Mouse (Mus musculus) forebrain, embryonic 16.5 days (tissue): ENCODE results near the gene Clasp1. TPM values are rescaled to one million over a fixed set of nuclear protein-coding genes. Genes with fewer than 3 reads are reported as not detected.
"Not testable (repeated sequence)": the region's sequence is repeated elsewhere in the genome, so short reads cannot be mapped to it uniquely, and the experiment has no call there.

Experiments used
- ATAC-seq: fragments of 200-750 bp; cut with Nextera tagmentation; 2 replicates; pipeline ENCODE4 v1.8.0; 2017; ENCODE audit warnings: mild to moderate bottlenecking, moderate library complexity
- H3K27ac ChIP-seq: fragments of 300-500 bp; sonication (generic); 2 replicates; pipeline ENCODE4 v1.5.1; 2014; ENCODE audit warnings: low read length, control low read depth
- H3K27me3 ChIP-seq: fragments of 300-500 bp; sonication (generic); replicated peaks from 2 replicates; pipeline ENCODE4 v1.6.1; 2014; ENCODE audit warnings: low read length; ENCODE audit not compliant: control insufficient read depth, insufficient read depth
- H3K36me3 ChIP-seq: fragments of 300-500 bp; sonication (generic); 2 replicates; pipeline ENCODE4 v1.6.1; 2014; ENCODE audit not compliant: control insufficient read depth, insufficient read depth
- H3K4me1 ChIP-seq: fragments of 300-500 bp; sonication (generic); replicated peaks from 2 replicates; pipeline ENCODE4 v1.6.1; 2014; ENCODE audit warnings: low read length; ENCODE audit not compliant: control insufficient read depth, insufficient read depth
- H3K4me2 ChIP-seq: fragments of 300-500 bp; sonication (generic); 2 replicates; pipeline ENCODE4 v1.6.1; 2014; ENCODE audit warnings: mild to moderate bottlenecking, low read length, control low read depth
- H3K4me3 ChIP-seq: fragments of 300-500 bp; sonication (generic); replicated peaks from 2 replicates; pipeline ENCODE4 v1.5.1; 2014; ENCODE audit warnings: mild to moderate bottlenecking, low read length, control low read depth
- H3K9ac ChIP-seq: fragments of 300-500 bp; sonication (generic); replicated peaks from 2 replicates; pipeline ENCODE4 v1.6.1; 2014; ENCODE audit warnings: low read depth, low read length, control low read depth
- H3K9me3 ChIP-seq: fragments of 300-500 bp; sonication (generic); 2 replicates; pipeline ENCODE4 v1.6.1; 2016; ENCODE audit warnings: low read length; ENCODE audit not compliant: control insufficient read depth
- WGBS: fragments of 180-500 bp; shearing (Covaris S2); extraction: QIAGEN DNeasy Blood & Tissue Kit; methylation state at CpG from one replicate; pipeline ENCODE4 v1.1.7; 2014; 5-methylcytosine and 5-hydroxymethylcytosine counted together
- polyA plus RNA-seq: library from polyadenylated mRNA; unstranded; fragments of >200 nt; fragmentation: Nextera tagmentation; extraction: Ambion mirVana; gene quantifications from 2 replicates; pipeline ENCODE4 v1.2.1, GENCODE M21; 2015

The Clasp1 gene
- polyA plus RNA-seq, 1 experiment from 2014 or later, result 154 TPM

GRCm38 (mm10) chr1:118597475-118598213 is 208.8 kb downstream of the Clasp1 start:
- no peak for ATAC-seq
- Histone ChIP-seq H3K9ac (no peak overlapping the region), H3K9me3 (no peaks in the 10 kb centered on the region), H3K27ac (no peak overlapping the region), H3K36me3 (peaks cover 42% of the 10 kb centered on the region), H3K4me3 (no peak overlapping the region), H3K4me2 (no peak overlapping the region), H3K4me1 (no peaks in the 10 kb centered on the region), H3K27me3 (no peaks in the 10 kb centered on the region)
- 88% methylated on average over 2 of the region's 2 CpGs for whole genome bisulfite sequencing

GRCm38 (mm10) chr1:118598339-118598738 is 209.5 kb downstream of the Clasp1 start:
- no peaks in the 10 kb centered on the region for H3K27me3 ChIP-seq
- no peak for ATAC-seq
- peaks cover 46% of the 10 kb centered on the region for H3K36me3 ChIP-seq
- H3K9me3 ChIP-seq, result no peaks in the 10 kb centered on the region
- no peak overlapping the region for H3K27ac ChIP-seq
- no peak overlapping the region for H3K4me3 ChIP-seq
- 71% methylated on average over 3 of the region's 3 CpGs for WGBS
- H3K4me2 ChIP-seq, result no peak overlapping the region
- H3K4me1 ChIP-seq, result no peaks in the 10 kb centered on the region
- H3K9ac ChIP-seq, result no peak overlapping the region

- ATAC-seq, result 0 out of 2 replicates have a peak, but pooled peaks have one; percentile 19
- H3K4me3 ChIP-seq, result no peak overlapping the region
- no peaks in the 10 kb centered on the region for H3K27me3 ChIP-seq
- WGBS, result 91% methylated on average over 3 of the region's 3 CpGs
- no peak overlapping the region for H3K4me2 ChIP-seq
- no peaks in the 10 kb centered on the region for H3K9me3 ChIP-seq
- no peaks in the 10 kb centered on the region for H3K4me1 ChIP-seq
- H3K27ac ChIP-seq, result no peak overlapping the region
- peaks cover 2% of the 10 kb centered on the region; the same call in 1 of the 2 replicates for H3K36me3 ChIP-seq
- no peak overlapping the region for H3K9ac ChIP-seq
Observed at GRCm38 (mm10) chr1:118613631-118614183, 224.8 kb downstream of the Clasp1 start.

GRCm38 (mm10) chr1:118621055-118621454 is 232.2 kb downstream of the Clasp1 start:
- H3K36me3 ChIP-seq, H3K4me1 ChIP-seq, H3K4me2 ChIP-seq, H3K9ac ChIP-seq, H3K27me3 ChIP-seq, H3K4me3 ChIP-seq, ATAC-seq, H3K9me3 ChIP-seq, H3K27ac ChIP-seq: not testable (repeated sequence)
- 95% methylated on average over 4 of the region's 5 CpGs for WGBS

- Histone ChIP-seq H3K27ac (no peak overlapping the region), H3K4me2 (no peak overlapping the region), H3K4me3 (no peak overlapping the region), H3K9me3 (no peaks in the 10 kb centered on the region), H3K27me3 (no peaks in the 10 kb centered on the region), H3K4me1 (peaks cover 4% of the 10 kb centered on the region), H3K36me3 (no peaks in the 10 kb centered on the region), H3K9ac (no peak overlapping the region)
- WGBS, result 47% methylated on average over 3 of the region's 3 CpGs
- ATAC-seq, result no peak
Observed at GRCm38 (mm10) chr1:118622857-118623256, 234.0 kb downstream of the Clasp1 start.

- H3K9ac ChIP-seq, result no peak overlapping the region
- no peaks in the 10 kb centered on the region for H3K27me3 ChIP-seq
- ATAC-seq, result no peak
- H3K4me3 ChIP-seq, result no peak overlapping the region
- H3K36me3 ChIP-seq, result no peaks in the 10 kb centered on the region
- no peaks in the 10 kb centered on the region for H3K9me3 ChIP-seq
- H3K4me1 ChIP-seq, result peaks cover 9% of the 10 kb centered on the region
- no peak overlapping the region for H3K27ac ChIP-seq
- no peak overlapping the region for H3K4me2 ChIP-seq
- 34% methylated on average over 6 of the region's 6 CpGs for WGBS
Observed at GRCm38 (mm10) chr1:118625461-118625860, 236.6 kb downstream of the Clasp1 start.

- H3K27ac ChIP-seq, result no peak overlapping the region
- H3K9ac ChIP-seq, result no peak overlapping the region
- WGBS, result 45% methylated on average over 2 of the region's 2 CpGs
- H3K27me3 ChIP-seq, result no peaks in the 10 kb centered on the region
- no peaks in the 10 kb centered on the region for H3K36me3 ChIP-seq
- H3K4me1 ChIP-seq, result peaks cover 9% of the 10 kb centered on the region
- no peak overlapping the region for H3K4me2 ChIP-seq
- no peak overlapping the region for H3K4me3 ChIP-seq
- no peak for ATAC-seq
- no peaks in the 10 kb centered on the region for H3K9me3 ChIP-seq
Observed at GRCm38 (mm10) chr1:118625921-118626320, 237.1 kb downstream of the Clasp1 start.

- peaks cover 9% of the 10 kb centered on the region for H3K4me1 ChIP-seq
- H3K4me2 ChIP-seq, result no peak overlapping the region
- no peak for ATAC-seq
- WGBS, result 80% methylated on average over 2 of the region's 2 CpGs
- H3K9me3 ChIP-seq, result no peaks in the 10 kb centered on the region
- H3K36me3 ChIP-seq, result no peaks in the 10 kb centered on the region
- no peaks in the 10 kb centered on the region for H3K27me3 ChIP-seq
- no peak overlapping the region for H3K27ac ChIP-seq
- no peak overlapping the region for H3K4me3 ChIP-seq
- no peak overlapping the region for H3K9ac ChIP-seq
Observed at GRCm38 (mm10) chr1:118626452-118626851, 237.6 kb downstream of the Clasp1 start.

- Histone ChIP-seq H3K27ac (no peak within 1 kb of the TSS), H3K4me2 (peak within 1 kb of the TSS; percentile 85), H3K4me3 (peak within 1 kb of the TSS; percentile 52), H3K36me3 (no peaks in the 10 kb centered on the region), H3K27me3 (no peaks in the 10 kb centered on the region), H3K9ac (peak within 1 kb of the TSS; percentile 58), H3K9me3 (no peaks in the 10 kb centered on the region), H3K4me1 (peaks cover 9% of the 10 kb centered on the region)
- peak; percentile 74 for ATAC-seq
- WGBS, result under 1% methylated on average over 47 of the region's 48 CpGs
Observed at GRCm38 (mm10) chr1:118627781-118628464, 239.1 kb downstream of the Clasp1 start, which contains the start of gene Tfcp2l1. Gene Tfcp2l1 (plus strand): TSS chr1:118627945.
